Mouse (Mus musculus) C2C12 (cell line): ENCODE measurements around the gene Sobp.

Experiments
- CTCF ChIP-seq: IDR thresholded peaks from one replicate; pipeline ENCODE4 v1.5.1; 2011; ENCODE audit not compliant: control insufficient read depth, insufficient read depth, insufficient read length
- MAX ChIP-seq: IDR thresholded peaks from one replicate; pipeline ENCODE4 v1.6.1; 2011; ENCODE audit warnings: mild to moderate bottlenecking, control low read depth
- MYOD1 ChIP-seq: IDR thresholded peaks from one replicate; pipeline ENCODE4 v1.6.1; 2011; ENCODE audit warnings: low read depth; ENCODE audit not compliant: control insufficient read depth, insufficient read length
- MYOG ChIP-seq: IDR thresholded peaks from one replicate; pipeline ENCODE4 v1.6.1; 2011; ENCODE audit not compliant: control insufficient read depth, insufficient read length; ENCODE audit errors: extremely low read depth
- USF1 ChIP-seq: IDR thresholded peaks from one replicate; pipeline ENCODE4 v1.6.1; 2011; ENCODE audit warnings: low read depth, mild to moderate bottlenecking, control low read depth, moderate library complexity

DNA sequence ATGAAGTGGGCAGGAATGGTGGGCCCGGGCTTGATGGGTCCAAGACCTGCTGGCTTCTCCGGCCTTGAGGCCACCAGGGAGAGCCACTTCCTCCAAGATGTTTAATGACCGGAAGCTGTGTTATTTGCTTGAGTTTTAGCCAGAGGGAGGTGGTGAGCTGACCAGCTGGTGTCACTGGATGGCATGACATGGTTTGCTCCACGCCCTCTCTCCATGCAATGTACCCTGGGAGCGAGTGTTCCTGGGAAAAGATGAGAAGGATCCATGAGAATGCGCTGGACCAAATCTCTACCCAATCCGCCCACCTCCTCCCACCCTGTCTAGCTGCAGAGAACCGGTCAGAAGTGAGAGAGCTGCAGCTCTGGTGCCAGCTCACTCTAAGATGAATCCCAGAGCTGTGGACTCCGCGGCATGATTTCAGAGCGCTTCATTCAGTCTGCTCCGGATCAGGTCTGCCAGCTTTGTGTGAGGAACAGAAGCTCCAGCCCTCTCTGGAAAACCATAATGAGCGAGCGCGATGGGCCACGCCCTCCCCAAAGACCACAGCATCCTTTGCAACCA, 170.1 kb downstream of the Sobp start:
- TF ChIP-seq CTCF (peak; percentile 5), MYOD1 (no peak), USF1 (no peak), MAX (no peak), MYOG (no peak)
